Mouse (Mus musculus) CD4-positive, CD25-positive, alpha-beta regulatory T cell, adult 2 months (primary cell): ENCODE results near the gene Slc20a1.
A peak's percentile ranks its signal among the peaks of the same experiment; 100 is the strongest.

Experiments
- DNase-seq: peaks from one replicate; pipeline ENCODE4 v3.0.0-alpha.2; 2012; ENCODE audit warnings: low read depth, low spot score

Gene Slc20a1

DNA sequence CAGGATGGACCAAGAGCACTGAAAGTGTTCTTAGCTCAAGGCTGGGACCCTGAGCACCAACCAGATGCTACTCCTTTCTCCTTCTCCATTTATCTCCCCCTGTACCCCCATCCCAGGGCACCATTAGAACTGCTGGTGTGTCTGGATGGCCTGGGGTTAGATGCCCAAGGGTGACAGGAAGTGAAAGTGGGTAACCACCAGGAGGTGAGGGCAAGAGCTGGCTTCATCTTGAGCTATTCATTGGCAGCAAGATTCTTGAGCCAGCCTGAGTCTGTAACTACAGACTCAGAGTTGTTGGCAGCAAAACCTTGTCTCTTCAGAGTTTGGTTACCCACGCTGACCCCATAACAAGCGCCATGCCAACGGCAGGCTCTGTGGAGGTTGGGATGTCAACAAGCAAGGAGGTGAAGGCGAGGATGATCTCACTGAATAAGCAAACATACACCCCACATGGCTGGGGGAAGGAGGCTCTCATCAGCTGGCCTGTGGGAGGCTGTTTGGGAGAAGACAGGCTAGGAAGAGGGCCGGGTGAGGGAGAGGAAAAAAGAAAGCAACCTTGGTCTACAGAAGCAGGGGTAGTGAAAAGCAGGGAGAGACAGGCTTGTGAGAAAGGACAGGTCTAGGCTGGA is 12.2 kb upstream of the Slc20a1 start:
- peak; percentile 31 for DNase-seq

DNA sequence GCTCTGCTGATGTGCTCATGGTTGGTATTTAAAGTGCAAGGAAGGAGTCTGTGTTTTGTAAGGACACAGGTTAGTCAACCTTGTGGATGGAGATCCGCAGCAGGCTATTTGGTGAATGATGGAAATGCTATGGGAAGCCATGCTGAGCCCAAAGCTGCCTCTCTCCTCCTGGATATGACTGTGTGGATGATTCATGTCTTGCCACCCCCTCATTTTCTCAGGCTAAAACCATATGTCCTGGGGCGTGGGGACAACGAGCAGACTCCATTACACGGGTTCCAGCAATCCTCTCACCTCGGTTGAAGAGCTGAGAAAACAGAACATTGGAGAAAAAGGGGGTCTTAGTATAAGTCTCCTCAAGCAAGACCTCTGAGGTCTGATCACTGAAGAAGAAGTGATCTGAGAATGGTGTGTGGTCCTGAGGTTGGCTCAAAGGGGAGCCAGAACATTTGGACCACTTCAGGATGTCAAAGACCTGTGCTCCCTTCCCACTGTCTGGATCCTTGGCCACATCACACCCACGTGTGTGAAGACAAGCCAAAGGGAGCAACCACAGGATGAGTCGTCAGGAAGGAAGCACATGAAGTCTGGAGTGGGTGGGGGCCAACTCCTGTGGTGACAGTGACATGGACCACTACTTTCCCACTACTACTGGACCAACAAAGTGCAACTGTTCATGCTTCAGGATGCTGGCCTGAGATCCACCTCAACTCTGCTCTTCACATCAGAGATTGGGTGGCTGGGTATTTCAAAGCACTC is 6.0 kb upstream of the Slc20a1 start:
- DNase-seq = no peak

DNA sequence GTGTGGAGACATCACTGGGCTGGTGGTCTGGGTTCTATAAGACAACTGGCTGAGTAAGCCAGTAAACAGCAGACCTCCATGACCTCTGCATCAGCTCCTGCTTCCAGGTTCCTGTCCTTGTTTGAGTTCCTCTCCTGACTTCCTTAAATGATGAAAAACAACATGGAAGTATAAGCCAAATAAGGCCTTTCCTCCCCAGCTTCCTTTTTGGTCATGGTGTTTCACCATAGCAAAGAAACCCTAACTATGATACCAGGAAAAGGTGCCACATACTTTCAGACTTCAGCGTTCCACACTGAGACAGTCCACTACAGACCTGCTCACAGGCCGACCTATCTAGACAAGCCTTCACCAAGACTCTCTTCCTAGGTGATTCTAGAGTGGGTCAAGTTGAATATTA is 2.2 kb upstream of the Slc20a1 start:
- DNase-seq = no peak

DNA sequence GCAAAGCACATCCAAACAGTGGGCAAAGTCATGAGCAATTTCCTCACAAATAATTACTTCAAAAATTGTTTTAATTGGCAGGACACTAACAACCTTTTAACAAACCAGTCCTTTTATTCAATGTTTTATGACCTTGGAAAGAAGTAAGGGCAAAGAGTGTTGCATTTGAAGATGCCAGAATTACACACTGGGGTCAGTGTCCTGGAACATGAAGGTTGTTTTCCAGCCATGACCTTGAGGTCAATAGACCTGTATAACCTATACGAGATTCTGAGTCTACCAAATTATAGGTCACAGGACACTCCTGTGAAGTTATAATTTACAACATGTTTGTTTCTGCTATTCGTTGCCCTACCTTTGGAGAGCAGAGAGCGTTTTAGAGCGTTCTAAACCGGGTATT is 1.4 kb upstream of the Slc20a1 start:
- no peak for DNase-seq

DNA sequence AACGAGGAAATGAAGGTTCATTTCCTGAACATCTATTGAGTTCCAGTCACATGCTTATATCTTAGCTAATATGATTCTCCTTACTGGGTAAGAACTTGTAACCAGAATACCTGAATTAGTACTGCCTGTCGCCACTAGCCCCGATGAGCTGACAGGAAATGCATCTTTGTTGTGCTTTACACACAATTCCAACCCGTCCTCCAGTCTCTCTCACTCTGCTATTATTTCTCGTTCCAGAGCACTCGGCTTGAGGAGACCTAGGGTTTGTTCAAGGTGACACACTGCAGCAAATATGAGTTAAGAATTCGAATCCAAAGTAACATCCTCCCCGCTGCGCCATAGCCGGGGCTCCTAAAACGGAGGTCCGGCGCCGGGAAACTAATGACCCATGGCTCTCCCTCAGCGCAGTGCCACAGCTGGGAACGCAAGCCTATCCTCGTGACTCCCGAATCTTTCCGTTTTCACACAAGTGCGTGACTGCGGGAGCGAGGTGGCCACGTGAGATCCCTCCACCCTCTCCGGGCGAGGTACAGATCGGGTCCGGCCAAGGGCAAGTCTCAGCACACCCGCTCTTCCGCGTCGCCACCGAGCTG is 625 bp upstream of the Slc20a1 start:
- peak; percentile 58 for DNase-seq

DNA sequence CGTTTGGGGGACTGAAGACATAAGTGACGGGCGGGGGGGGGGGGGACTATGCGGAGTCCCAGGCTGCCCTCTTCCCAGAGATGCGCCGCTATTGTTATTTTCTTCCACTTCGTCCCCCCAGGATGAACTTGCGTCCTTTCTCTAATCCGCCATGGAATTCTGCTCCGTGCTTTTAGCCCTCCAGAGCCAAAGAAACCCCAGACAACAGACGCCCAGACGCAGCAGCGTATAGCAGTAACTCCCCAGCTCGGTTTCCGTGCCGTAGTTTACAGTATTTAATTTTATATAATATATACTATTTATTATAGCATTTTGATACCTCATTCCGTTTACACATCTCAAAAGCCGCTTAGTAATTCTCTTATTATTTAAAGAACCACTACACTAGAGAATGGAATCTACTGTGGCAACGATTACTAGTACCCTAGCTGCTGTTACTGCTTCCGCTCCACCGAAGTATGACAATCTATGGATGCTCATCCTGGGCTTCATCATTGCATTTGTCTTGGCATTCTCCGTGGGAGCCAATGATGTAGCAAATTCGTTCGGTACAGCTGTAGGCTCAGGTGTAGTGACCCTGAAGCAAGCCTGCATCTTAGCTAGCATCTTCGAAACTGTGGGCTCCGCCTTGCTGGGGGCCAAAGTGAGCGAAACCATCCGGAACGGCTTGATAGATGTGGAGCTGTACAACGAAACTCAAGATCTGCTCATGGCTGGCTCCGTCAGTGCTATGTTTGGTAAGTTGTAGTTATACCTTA is 943 bp downstream of the Slc20a1 start:
- DNase-seq = peak; percentile 41

DNA sequence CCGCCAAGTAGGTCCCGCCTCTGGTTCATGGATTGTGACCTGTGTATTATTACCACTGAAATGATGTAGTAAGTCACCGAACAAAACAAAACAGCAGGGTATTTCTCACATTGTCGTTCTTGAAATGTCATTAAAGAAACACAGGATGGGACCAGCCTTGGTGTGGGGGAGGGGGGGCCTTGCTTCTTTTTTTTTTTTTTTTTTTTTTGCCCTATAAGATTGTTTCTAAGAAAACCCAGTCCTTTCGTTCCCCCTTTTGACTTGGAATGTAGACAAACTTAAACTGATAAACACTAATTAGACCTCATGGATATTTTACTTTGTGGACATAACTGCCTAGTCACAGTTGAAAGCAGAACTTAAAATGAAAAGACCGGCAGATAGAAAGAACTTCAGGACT is 6.4 kb downstream of the Slc20a1 start:
- DNase-seq = no peak

DNA sequence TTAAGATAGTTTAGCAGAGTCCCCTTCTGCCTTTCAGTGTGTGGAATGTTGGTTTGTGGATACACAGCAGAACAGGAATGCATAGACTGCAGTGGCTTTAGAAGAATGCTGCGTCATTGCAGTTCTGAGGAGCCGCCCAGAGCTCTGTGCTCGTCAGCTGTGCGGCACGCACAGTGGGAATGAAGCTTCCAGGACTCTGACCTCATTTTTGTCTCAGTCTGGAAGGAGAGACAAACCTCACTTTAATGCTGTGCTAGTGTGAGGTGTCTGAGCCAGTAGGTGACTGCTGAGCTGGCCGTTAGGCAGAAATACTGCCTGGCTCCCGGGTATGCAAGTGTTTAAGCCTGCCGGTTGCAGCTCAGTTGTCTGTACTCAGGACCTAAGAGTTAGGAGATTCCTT is 8.3 kb downstream of the Slc20a1 start:
- DNase-seq = no peak

DNA sequence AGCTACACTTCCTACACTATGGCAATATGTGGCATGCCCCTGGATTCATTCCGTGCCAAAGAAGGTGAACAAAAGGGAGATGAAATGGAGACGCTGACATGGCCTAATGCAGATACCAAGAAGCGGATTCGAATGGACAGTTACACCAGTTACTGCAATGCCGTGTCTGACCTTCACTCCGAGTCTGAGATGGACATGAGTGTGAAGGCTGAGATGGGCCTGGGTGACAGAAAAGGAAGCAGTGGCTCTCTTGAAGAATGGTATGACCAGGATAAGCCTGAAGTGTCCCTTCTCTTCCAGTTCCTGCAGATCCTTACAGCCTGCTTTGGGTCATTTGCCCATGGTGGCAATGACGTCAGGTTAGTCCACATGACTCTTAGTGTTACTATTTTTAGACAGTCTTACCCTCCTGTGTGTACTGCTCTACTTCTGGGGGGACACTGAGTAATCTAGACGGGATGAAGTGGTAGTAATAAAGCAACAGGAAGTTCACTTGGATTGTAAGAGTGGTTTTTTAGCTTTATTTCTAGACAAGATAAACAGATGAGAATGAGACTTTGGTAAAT is 9.7 kb downstream of the Slc20a1 start:
- no peak for DNase-seq

DNA sequence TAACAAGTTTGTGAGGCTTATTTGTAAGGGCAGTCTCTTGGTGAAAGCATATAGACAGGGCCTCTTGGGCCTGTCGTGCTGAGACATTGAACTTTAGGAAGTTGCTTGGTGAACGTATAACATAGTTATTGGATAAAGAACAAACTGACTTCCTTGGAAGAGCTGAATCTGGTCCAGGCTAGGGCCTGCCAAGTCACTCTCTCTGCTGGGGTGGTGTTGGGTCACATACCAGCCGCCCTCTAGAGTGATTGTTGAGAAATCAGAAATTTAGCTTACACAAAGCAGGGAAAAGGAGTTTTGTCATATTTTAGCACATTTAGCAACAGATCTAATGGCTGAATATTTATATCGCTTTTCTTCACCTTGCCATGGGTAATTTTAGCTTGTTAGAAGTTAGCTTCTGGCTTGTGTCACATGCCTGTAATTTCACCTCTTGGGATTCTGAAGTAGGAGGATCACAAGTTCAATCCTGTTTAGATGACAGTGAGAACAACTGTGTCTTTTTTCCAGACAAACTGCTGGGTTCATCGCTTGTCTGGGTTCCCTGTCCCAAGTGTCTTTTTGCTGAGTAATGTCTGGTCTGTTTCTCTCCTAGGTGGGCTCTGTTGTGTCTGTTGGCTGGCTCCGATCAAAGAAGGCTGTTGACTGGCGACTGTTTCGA is 11.7 kb downstream of the Slc20a1 start:
- no peak for DNase-seq

DNA sequence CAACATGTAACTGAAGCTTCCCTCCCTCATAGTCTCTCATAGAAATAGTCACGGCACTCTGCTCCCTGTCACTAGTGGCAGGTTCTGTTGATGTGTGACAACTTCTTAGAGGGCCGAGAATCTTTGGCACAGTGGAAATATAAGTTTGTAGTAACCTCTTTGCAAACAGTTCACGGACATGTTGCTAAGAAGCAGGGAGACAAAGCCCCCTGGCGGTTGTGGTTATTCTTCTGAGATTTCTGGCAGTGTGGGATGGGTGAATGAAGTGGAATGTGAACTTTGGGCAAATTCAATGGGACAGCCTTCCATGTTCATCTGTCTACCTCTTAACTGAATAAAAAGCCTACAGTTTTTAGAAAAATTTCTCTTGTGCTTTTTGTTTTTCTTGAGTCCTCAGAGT is 12.7 kb downstream of the Slc20a1 start:
- DNase-seq = no peak

DNA sequence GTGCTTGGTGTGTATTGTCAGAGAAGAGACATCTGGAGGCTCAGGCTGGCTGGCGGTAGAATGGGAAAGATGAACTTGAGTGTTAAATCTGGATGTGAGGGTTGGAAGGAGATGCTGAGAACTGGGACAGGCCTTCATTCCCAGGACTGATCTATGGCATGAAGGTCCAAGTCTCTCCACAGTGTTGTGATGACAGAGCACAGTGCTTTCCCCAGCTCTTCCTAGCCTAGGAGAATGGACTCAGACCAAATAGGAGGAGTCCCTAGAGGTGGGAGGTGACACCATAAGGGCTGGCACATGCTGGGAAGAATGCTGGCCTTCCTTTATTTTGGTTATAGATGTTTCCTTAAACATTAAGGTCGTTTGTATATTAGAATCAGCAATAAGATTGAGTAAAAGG is 13.4 kb downstream of the Slc20a1 start:
- DNase-seq = no peak

DNA sequence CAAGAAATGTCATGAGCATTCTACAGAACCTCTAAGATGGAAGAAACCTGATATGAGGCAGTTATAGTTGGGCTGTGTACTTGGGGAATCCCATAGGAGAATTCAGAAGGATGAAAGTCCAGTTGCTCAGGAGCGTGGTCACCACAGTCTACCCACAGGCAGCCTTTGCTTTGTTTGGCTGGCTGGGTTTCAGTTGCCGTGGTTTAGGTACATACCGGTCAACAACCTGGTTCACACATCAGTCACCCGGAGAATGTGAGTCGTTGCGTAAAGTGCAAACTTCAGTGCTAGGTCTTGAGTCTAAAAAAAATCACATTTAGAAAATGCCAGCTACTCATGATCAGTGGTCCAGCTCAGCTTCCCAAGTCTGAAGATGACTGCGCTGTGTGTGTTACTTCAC is 14.0 kb downstream of the Slc20a1 start:
- no peak for DNase-seq

DNA sequence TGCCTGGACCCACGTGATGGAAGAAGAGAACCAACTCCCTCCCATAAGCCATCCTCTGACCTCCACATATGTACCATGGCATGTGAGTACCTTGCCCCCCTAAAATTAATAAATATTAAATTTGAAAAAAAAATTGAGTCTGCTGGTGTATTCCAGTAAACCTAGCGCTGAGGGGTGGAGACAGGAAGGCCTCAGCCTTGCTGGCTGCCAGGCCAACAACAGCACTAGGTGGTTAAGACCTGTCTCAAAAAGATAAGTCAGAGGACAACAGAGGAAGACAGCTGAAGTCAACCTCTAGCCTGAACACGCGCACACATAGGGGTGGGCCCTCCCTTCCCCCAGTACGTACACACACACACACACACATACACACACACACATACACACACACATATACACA is 16.2 kb downstream of the Slc20a1 start:
- no peak for DNase-seq

DNA sequence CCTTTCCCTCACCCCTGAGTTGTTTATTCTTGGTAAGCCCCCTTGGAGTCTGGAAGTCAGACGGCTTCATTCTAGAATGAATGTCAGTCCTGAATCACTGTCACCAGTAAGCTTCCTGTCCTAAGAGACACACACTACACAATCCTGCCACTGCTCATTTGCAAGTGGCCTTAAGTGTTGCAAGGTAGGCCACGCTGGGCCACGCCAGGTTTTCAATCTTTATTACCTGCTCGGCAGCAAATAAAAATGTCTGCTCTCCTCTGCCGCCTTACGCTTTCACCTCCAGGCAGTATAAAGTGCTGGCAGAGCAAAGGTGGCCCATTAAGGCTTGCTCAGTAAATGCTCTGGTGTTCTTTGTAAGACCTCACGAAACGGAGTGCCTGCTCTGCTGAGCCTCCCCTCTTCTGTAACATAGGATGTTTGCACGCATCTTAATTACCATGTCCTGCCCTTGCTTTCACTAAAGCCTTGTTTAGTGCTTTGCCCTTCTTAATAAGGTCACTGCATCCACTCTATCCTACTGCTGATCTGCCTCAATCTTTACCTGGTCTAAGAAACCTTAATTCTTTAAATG is 19.1 kb downstream of the Slc20a1 start:
- no peak for DNase-seq

DNA sequence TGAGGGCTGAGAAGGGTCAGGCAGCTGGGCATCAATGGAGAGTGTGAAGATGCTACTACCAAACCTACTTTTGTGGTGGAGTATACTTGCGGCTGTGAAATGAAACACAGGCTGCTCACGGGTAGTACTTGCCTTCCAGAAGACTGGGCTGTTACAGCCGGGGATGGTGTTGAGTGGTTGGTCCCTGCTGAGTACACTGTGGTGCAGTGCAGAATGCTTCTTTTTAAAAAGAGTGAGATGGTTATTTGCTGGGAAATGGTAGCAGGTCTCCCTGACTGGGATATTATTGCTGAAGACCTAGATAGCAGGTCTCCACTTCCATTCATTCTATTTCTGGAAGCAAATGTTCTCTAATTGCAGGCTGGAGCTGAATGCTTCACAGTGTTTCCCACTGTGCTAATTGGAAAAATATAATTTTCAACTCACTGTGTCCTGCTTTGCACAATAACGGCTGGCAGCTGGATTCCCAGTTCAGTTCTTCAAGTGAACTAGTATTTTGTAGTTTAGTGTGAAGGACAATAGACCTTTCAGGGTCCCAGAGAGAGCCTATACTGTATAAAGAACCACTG is 20.1 kb downstream of the Slc20a1 start:
- DNase-seq = no peak

DNA sequence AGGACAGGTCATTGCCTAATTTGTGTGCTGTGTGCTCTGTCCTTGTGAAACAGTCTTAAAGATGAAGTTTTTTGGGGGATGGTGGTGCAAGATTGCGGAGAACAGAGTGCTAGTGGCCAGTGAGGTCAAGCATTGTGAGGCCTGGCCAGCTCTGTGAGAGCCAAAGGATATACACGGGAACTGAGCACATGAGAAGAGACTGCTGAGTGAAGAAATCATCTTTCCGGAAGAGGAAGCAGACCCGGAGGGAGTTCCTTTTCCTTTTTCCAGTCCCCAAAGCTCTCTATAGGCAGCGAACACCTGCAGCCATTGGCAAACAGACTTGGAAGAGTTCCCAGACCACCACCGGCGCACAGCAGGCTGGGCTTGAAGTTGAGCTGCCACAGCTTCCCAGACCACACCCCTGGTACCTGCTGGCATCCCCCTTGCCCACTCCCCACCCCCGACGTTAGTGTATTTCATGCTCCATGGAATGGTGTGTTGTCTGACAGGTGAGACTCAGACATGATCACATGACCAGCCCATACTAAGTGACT is 22.6 kb downstream of the Slc20a1 start:
- DNase-seq = no peak

DNA sequence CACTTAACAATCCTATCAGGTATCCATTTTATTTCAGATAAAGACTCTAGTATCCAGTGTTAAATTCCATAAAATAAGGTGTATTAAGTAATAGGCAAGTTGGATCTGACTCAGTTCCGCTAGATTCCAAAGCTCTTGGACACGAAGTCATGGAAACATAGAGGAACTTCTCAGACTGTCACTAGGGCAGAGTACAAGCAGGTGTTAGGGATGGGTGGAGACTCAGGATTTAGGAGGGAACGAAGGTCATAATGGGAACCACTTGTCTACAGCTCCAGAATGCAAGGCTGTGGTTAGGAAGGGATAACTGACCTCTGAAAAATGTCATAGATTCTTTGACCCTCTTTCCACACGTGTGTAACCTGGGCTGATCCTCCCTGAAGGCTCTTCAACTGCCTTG is 25.6 kb downstream of the Slc20a1 start:
- DNase-seq = no peak

DNA sequence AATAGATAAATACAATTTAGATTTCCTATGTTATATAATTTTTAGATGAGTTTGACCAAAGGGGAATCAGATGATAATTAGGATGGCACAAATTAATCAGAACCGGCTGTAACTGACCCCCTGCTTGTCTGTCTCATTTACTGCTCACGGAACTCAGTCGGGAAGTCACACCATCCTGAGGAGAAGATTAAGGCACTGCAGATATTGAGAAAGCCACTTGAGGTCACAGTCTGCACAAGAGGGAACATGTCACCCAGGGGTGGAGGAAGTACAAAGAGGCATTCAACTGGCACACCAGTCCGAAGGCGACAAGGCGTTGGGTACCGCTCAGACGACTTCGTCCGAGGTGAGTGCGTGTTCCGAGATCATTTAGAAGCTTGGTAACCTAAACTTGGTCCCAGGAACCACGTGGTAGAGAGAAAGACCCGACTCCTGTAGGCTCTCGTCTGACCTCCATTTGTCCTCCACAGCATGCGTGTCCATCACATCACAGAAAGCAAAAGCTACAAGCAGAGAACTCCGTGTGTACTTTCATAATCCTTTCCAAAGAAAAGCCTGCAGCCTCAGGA is 26.8 kb downstream of the Slc20a1 start:
- DNase-seq = no peak

DNA sequence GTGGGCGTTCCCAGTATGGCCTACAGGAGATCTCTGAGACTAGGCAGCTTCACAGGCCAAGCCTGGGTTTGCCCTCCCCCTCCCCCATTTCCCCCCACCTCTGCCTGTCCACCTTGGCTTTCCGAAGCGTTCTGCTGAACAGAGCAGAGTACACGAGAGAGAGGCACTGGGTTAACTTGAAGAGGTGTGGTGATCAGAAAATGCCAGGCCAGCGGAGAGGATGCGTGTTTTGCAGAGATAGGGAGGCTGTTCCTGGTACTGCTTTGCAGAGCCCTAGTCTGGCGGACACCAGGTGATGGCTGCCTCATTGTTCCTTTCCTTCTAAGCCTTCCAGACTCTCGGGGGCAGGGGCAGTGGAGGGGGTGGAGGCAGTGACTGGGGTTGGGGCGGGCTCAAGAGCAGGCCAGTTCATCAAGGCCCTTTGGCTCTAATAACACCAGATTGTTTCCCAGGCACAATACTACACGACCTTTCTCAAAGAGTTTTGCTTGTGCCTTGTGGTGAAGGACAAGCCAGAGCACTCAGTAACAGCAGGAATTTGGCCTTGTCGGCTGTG is 27.8 kb downstream of the Slc20a1 start:
- DNase-seq = no peak
